7 mouse cellular contexts compared by ENCODE assay signal in genomic region chr13:53233381-53233780, GRCm38 (mm10). TPM values are rescaled to one million over a fixed set of nuclear protein-coding genes. Genes with fewer than 3 reads are reported as not detected.
DNase-seq lines count a peak whose midpoint lies in the region; ATAC-seq and TF ChIP-seq lines count a peak whose summit lies in the region.

No protein-coding gene starts in this region.

- H3K9ac ChIP-seq in embryonic facial prominence, embryonic 13.5 days: no peak overlapping the region
- H3K9ac ChIP-seq in heart, embryonic 13.5 days: no peak overlapping the region
- no peak overlapping the region for H3K9ac ChIP-seq in lung, embryonic 14.5 days

- H3K27ac ChIP-seq in embryonic facial prominence, embryonic 13.5 days: peak overlapping the region; percentile 34
- peak overlapping the region; percentile 29; the same call in 1 of the 2 replicates for H3K27ac ChIP-seq in heart, embryonic 13.5 days (replicated peaks)
- H3K27ac ChIP-seq in lung, embryonic 14.5 days (ENCODE audit: low read depth): 0 out of 2 replicates have a peak overlapping the region, but pooled peaks have one; percentile 33

- peaks cover 80% of the 10 kb centered on the region for H3K4me1 ChIP-seq in embryonic facial prominence, embryonic 13.5 days
- peaks cover 80% of the 10 kb centered on the region for H3K4me1 ChIP-seq in heart, embryonic 13.5 days
- peaks cover 53% of the 10 kb centered on the region for H3K4me1 ChIP-seq in lung, embryonic 14.5 days (ENCODE audit: insufficient read depth)

- WGBS in embryonic facial prominence, embryonic 13.5 days: 12% methylated on average over 9 of the region's 9 CpGs
- 21% methylated on average over 9 of the region's 9 CpGs for WGBS in heart, embryonic 13.5 days
- WGBS in lung, embryonic 14.5 days: 11% methylated on average over 9 of the region's 9 CpGs

- peak; percentile 13 for DNase-seq in right cerebral cortex, adult 18-20 months
- no peak for DNase-seq in right cerebral cortex, postnatal 25 days
- peak; percentile 88 for DNase-seq in lung, embryonic 14.5 days
- no peak for DNase-seq in T-cell, adult 2 months (ENCODE audit: low spot score)
- DNase-seq in urinary bladder, postnatal 4 days (ENCODE audit: low spot score in 2 of 2): no peak

- no peaks in the 10 kb centered on the region for H3K36me3 ChIP-seq in embryonic facial prominence, embryonic 13.5 days
- no peaks in the 10 kb centered on the region for H3K36me3 ChIP-seq in heart, embryonic 13.5 days
- H3K36me3 ChIP-seq in lung, embryonic 14.5 days (ENCODE audit: insufficient read depth): no peaks in the 10 kb centered on the region

- H3K4me2 ChIP-seq in embryonic facial prominence, embryonic 13.5 days: no peak overlapping the region
- H3K4me2 ChIP-seq in heart, embryonic 13.5 days: peak overlapping the region; percentile 4; the same call in 1 of the 2 replicates
- no peak overlapping the region; the same call in 1 of the 2 replicates for H3K4me2 ChIP-seq in lung, embryonic 14.5 days

- 0 out of 2 replicates have a peak, but pooled peaks have one; percentile 27 for ATAC-seq in embryonic facial prominence, embryonic 13.5 days (ENCODE audit: insufficient number of reproducible peaks, insufficient read depth, low FRiP score, low TSS enrichment, low read depth)
- ATAC-seq in heart, embryonic 13.5 days (ENCODE audit: extremely low read depth, insufficient number of reproducible peaks, low FRiP score, low TSS enrichment): peak; percentile 26; the same call in 1 of the 2 replicates
- peak; percentile 47 for ATAC-seq in lung, embryonic 14.5 days (ENCODE audit: insufficient read depth)

- no peaks in the 10 kb centered on the region for H3K9me3 ChIP-seq in embryonic facial prominence, embryonic 13.5 days
- H3K9me3 ChIP-seq in heart, embryonic 13.5 days: 0 out of 2 replicates have a peak, but pooled peaks cover 3% of the 10 kb centered on the region
- H3K9me3 ChIP-seq in lung, embryonic 14.5 days (ENCODE audit: low read depth, low read length): no peaks in the 10 kb centered on the region

- no peaks in the 10 kb centered on the region; the same call in none of the 2 replicates for H3K27me3 ChIP-seq in embryonic facial prominence, embryonic 13.5 days
- H3K27me3 ChIP-seq in heart, embryonic 13.5 days (replicated peaks): 0 out of 2 replicates have a peak, but pooled peaks cover 5% of the 10 kb centered on the region
- no peaks in the 10 kb centered on the region for H3K27me3 ChIP-seq in lung, embryonic 14.5 days (ENCODE audit: insufficient read depth, low read length)

- H3K4me3 ChIP-seq in embryonic facial prominence, embryonic 13.5 days: no peak overlapping the region
- H3K4me3 ChIP-seq in heart, embryonic 13.5 days: no peak overlapping the region
- H3K4me3 ChIP-seq in lung, embryonic 14.5 days (ENCODE audit: low read depth, low read length): no peak overlapping the region

- TF ChIP-seq CTCF in lung, embryonic 14.5 days (IDR thresholded peaks at IDR 0.05; ENCODE audit: low read depth): no peak

RNA-seq across cellular contexts. Expression of gene Ror2, which starts 52.5 kb away (rescaled TPM):
- polyA plus RNA-seq in embryonic facial prominence, embryonic 13.5 days (2015; fragmentation: Nextera tagmentation; extraction: Ambion mirVana): 25.8 and 27.4 TPM in 2 replicates
- polyA plus RNA-seq in heart, embryonic 13.5 days (2015; fragmentation: Nextera tagmentation; extraction: Ambion mirVana): 16.4 and 16.5 TPM in 2 replicates
- polyA plus RNA-seq in lung, embryonic 14.5 days (2014; fragmentation: Nextera tagmentation; extraction: Ambion mirVana): 16.2 and 18.2 TPM in 2 replicates

Comparison
In these comparisons a context has a peak if more than half of its experiments do, and no peak if none do; other contexts are left out.
1. DNase-seq: peak in right cerebral cortex, adult 18-20 months (single experiment) and lung, embryonic 14.5 days (single experiment); none in right cerebral cortex, postnatal 25 days (single experiment), T-cell, adult 2 months (single experiment) and urinary bladder, postnatal 4 days (0 of 2).
2. Peak in every context shown above with its lines, with median percentiles within 50 percentile points of each other: ATAC-seq and H3K27ac ChIP-seq.